Mouse (Mus musculus) cortical plate, adult 2 months (tissue): ENCODE measurements around the gene Erbb4.

Experiments used
- CTCF ChIP-seq: fragments of 200-500 bp; IDR thresholded peaks from 2 replicates; pipeline ENCODE4 v1.5.1; 2011; ENCODE audit warnings: mild to moderate bottlenecking, control low read depth, low read length; ENCODE audit not compliant: insufficient read depth; ENCODE audit errors: extremely low read depth
- POLR2A ChIP-seq: fragments of 200-500 bp; IDR thresholded peaks from 2 replicates; pipeline ENCODE4 v1.6.1; 2011; ENCODE audit warnings: mild to moderate bottlenecking, low read length, control low read depth; ENCODE audit not compliant: insufficient read depth; ENCODE audit errors: extremely low read depth

GRCm38 (mm10) chr1:68859480-68859879, 248.4 kb downstream of the Erbb4 start:
- no peak for TF ChIP-seq CTCF
- no peak for TF ChIP-seq POLR2A
